Mouse (Mus musculus): ENCODE measurements at regions not wholly inside any gene's neighbourhood (a gene's known extent, or its start where the extent isn't known, plus 50 kb on each side); places are given as distances from the start of the nearest gene placed in this dataset.

DNA sequence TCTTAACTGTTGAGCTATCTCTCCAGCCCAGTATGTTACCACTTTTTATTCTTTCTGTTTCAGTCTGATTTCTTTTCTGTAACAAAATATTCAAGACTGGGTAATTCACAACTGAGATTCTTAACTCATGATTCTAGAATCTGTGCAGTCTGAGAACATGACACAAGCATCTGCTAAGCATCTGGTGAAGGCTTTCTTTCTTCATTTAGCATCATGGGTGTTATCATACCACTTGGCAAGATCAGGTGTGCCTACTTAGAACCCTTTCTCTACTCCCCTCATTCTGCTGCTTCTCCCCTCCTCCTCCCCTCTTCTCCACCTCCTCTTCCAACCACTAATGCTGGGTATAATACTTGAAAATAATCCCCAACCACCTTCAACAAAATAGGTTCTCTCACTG, 62.1 kb upstream of the Pfn2 start:
- no peak for DNase-seq

- DNase-seq: peak in 1 of 2 experiments; percentile 7
Measured at GRCm38 (mm10) chr3:57911831-57912596, 64.1 kb upstream of the Pfn2 start.

GRCm38 (mm10) chr3:57912650-57913343, 64.9 kb upstream of the Pfn2 start:
- DNase-seq: no peak

DNA sequence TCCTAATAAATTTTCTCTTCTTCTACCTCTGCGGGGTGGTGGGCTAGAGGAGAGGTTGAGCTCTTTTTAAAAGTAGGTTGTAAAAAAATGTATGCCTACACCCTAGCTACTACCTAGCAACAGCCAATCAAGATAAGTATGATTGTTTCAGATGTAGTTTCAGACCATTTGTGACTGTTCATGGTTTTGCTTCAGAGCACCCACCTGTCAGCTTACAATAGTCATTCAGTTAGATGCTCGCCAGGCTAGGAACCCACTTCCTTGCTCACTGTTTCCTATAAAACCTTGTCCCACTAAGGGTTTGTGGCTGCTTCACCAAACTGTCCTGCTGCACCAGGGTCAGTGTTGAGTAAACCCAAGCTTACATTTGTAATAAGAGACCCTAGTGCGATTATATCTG, 66.8 kb upstream of the Pfn2 start:
- no peak for DNase-seq

GRCm38 (mm10) chr3:57918913-57919312, 71.0 kb upstream of the Pfn2 start:
- no peak for DNase-seq

- DNase-seq: no peak
Measured at GRCm38 (mm10) chr3:57919390-57920089, 71.7 kb upstream of the Pfn2 start.

DNA sequence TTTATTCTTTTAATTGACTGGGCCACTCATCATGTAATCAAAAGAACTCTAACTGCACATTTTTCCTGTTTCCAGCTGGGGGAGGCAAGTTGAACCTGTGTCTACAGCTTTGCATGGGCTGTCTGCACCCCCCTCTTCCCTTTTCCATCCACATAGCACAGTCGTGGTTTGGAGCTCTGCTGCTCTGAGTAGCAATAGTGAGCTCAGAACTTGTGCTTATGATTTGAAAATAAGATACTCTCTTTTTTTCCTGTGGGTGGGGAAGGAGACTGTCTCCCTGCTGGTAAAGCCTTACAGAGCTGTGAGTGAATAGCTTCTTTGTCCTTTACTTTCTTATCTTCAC, 72.2 kb upstream of the Pfn2 start:
- no peak for DNase-seq

- no peak for DNase-seq
Measured at GRCm38 (mm10) chr3:57921071-57921882, 73.4 kb upstream of the Pfn2 start.

GRCm38 (mm10) chr3:57923061-57923460, 75.2 kb upstream of the Pfn2 start:
- no peak for DNase-seq

- DNase-seq: no peak
Measured at GRCm38 (mm10) chr3:57932657-57933539, 85.0 kb upstream of the Pfn2 start.

GRCm38 (mm10) chr3:57935042-57935610, 87.2 kb upstream of the Pfn2 start:
- DNase-seq: no peak

GRCm38 (mm10) chr3:57940504-57941381, 92.9 kb upstream of the Pfn2 start:
- peak in 1 of 2 experiments; percentile 7 for DNase-seq

- no peak for DNase-seq
Measured at GRCm38 (mm10) chr3:57944698-57945097, 96.8 kb upstream of the Pfn2 start.

- no peak for DNase-seq
Measured at GRCm38 (mm10) chr3:57945765-57946164, 97.9 kb upstream of the Pfn2 start.

DNA sequence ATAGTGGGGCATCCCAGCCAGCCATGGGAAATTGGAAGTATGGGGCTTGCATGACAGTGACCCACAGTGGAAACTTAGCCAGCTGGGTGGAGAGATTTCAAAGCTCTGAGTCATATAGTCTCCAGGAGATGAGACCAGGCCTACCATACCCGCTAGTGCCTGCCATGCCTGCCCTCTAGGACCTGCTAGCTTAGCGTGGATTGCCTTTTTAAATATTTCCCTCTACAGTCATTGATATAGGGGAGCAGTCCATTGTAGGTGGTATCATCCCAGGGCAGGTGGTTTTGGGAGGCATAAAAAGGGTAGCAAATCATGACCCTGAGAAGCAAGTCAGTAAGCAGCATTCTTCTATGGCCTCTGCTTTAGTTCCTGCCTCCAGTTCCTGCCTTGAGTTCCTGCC, 99.5 kb upstream of the Pfn2 start:
- DNase-seq: no peak

DNA sequence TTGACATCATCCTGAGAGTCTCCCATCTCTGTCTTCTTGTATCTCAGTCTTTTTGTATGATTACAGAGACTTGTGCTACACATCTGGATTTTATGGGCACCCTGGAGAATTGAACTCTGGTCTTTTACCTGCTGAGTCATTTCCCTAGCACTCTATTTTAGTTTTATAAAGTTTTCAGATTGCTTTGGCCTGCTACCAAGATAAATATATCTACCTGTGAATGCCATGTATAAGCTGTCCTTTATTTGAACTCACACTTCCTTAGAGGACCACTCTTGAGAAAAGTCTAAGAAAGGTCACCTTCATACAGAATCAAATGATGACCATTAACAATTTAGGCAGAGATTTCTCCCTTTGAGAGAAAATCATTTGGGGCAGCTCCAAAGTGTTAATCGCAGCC, 100.8 kb upstream of the Pfn2 start:
- no peak for DNase-seq

GRCm38 (mm10) chr3:57950431-57951331, 102.8 kb upstream of the Pfn2 start:
- no peak for DNase-seq

DNA sequence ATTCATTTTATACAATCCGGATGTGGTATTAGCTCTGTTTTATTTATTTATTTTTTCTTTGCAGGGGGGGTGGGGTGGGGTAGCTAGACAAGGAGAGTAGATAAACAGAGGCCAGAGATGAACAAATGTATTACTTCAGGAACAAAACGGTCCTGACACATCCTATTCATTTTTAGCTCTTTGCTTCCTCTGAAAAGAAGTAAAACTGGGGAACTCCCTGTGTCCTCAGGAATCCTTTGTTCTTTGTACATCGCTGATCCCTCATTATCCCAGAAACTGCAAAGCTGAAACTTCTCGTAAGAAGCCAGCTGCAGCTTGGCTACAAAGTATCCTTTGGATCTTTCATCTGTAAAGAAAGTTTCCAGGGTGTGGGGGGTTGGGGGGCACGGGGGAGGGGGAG, 103.6 kb upstream of the Pfn2 start:
- DNase-seq: no peak

DNA sequence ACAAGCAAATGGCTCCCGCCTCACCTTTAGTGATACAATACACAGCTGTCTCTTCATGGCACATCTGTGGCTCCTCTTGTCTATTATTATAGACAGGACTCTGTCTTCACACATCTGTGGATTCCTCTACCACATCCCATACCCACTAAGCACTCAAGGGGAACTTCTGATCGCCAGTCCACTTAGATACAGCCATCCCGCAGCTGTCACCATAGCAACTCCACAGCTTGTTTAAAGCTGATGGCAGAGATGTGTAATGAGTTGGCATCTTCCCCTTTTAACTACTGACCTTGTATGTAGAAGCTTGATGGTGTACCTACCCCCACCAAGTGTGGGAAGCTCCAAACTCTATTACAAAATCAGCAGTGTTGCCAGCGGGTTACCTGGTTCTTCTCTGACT, 109.5 kb upstream of the Pfn2 start:
- no peak for DNase-seq

DNA sequence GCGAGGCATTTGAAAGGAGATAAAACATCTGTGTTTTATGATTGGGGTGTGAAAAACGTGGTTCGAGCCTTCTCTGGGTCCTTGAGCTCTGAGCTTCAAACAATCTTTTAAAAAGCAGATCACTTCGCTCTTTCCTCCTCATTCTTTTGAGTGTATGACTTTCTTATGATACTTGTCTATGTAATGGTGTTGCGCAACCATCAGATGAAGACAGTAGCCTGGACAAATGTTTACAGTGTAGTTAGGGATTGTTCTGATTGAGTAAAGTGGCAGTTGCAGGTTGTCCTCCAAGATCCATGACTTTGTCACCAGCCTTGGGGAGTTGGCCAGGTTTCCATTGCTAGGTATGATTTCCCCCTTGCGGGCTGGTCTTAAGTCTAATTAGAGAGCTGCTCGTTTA, 116.1 kb upstream of the Pfn2 start:
- no peak for DNase-seq

All from cerebellum, adult 18-20 months (tissue).